Mouse (Mus musculus) B cell, adult 67 days (primary cell): ENCODE measurements around the gene Mgat4c. TPM values are rescaled to one million over a fixed set of nuclear protein-coding genes. Genes with fewer than 3 reads are reported as not detected.

ENCODE experiments used
- total RNA-seq, 2 experiments: library from RNA; stranded (reverse); gene quantifications; 4 replicates each; pipeline ENCODE4 v1.2.4; 2023

Gene Mgat4c
- total RNA-seq: not detected

DNA sequence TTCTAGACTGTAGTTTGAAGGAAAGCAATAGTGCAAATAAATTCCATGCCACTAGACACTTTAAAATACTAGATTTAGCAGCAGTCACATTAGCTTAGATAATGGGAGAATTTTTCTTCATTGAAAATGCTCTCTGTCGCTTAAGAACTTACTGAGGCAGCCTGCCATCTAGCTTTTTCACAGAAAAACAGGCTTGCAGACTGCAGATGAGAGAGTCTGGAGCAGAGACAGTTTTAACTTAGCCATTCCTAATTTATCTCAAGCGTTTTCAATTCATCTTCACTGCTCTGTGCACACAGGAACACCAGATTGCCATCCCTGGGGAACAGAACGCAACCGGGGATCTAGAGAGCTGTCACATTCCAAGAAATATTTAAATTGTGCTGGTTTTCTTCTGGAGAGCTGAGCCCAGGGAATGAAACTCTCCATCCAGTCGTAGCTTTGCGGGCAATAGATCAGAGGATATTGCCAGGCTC lies at the start of gene Mgat4c:
Mgat4c (plus strand) TSS at position 51 of the 476 bp plus-strand sequence.

